21 mouse cellular contexts compared by ENCODE assay signal in genomic region chr3:29963953-29964352, GRCm38 (mm10).
DNase-seq lines count a peak whose midpoint lies in the region; ATAC-seq and TF ChIP-seq lines count a peak whose summit lies in the region.
"Had no signal": no experiment of that assay in that cellular context is flagged by ENCODE, and none has a peak within 500 bp of the region (broad histone marks: within the 10 kb centered on the region; RNA-seq: fewer than 3 reads in every experiment).

No protein-coding gene starts in this region.

- no peaks in the 10 kb centered on the region for H3K79me2 ChIP-seq in heart, adult 2 months (replicated peaks; ENCODE audit: control insufficient read depth, insufficient read depth, low read length)

- peak; percentile 90 for DNase-seq in heart, adult 11 months
- no peak for DNase-seq in heart, adult 18-20 months
- DNase-seq in heart, adult 2 months: no peak
- DNase-seq in heart, postnatal 25 days (ENCODE audit: low spot score): no peak
- DNase-seq in lung, embryonic 14.5 days: peak; percentile 52
- DNase-seq in lung, postnatal 14 days: no peak
- DNase-seq: adrenal gland, adult 2 months; adrenal gland, adult 8-10 months; adrenal gland, postnatal 10 days; adrenal gland, postnatal 14 days; adrenal gland, postnatal 25 days; adrenal gland, postnatal 36 days; B cell, adult 2 months; cerebellum, adult 11 months; cerebellum, adult 11-12 months; cerebellum, adult 18-20 months had no signal

- WGBS in heart, adult 2 months: 67% methylated on average over 7 of the region's 7 CpGs
- 62% methylated on average over 7 of the region's 7 CpGs for WGBS in lung, embryonic 14.5 days

- no peak for TF ChIP-seq POLR2A in heart, adult 2 months (IDR thresholded peaks at IDR 0.05; ENCODE audit: insufficient read depth, low read depth, low read length)

- ATAC-seq in lung, embryonic 14.5 days (ENCODE audit: insufficient read depth): no peak
- ATAC-seq: activated CD4-positive, CD25-positive, alpha-beta regulatory T cell, adult 4 months; CD4-positive, CD25-positive, alpha-beta regulatory T cell, adult 4 months; Patski had no signal

- H3K27ac ChIP-seq in heart, adult 2 months: peak overlapping the region; percentile 34
- no peak overlapping the region for H3K27ac ChIP-seq in lung, embryonic 14.5 days (ENCODE audit: low read depth)

- H3K27me3 ChIP-seq in heart, adult 2 months (ENCODE audit: control insufficient read depth, insufficient read depth, low read length): no peaks in the 10 kb centered on the region
- no peaks in the 10 kb centered on the region for H3K27me3 ChIP-seq in lung, embryonic 14.5 days (ENCODE audit: insufficient read depth, low read length)
- H3K27me3 ChIP-seq: CH12.LX, Patski had no signal

- intact Hi-C loops in heart, adult 2 months (cut with DNase I): no loop called here
- intact Hi-C loops in heart, postnatal 25 days (cut with DNase I): no loop called here

- no peak for TF ChIP-seq CTCF in heart, adult 2 months (IDR thresholded peaks at IDR 0.05)
- TF ChIP-seq CTCF in lung, embryonic 14.5 days (IDR thresholded peaks at IDR 0.05; ENCODE audit: low read depth): no peak

- no peak overlapping the region for H3K9ac ChIP-seq in heart, adult 2 months (ENCODE audit: low read depth, low read length)
- H3K9ac ChIP-seq in lung, embryonic 14.5 days: no peak overlapping the region

- no peak overlapping the region for H3K4me3 ChIP-seq in heart, adult 2 months
- H3K4me3 ChIP-seq in lung, embryonic 14.5 days (ENCODE audit: low read depth, low read length): no peak overlapping the region

- peaks cover 1% of the 10 kb centered on the region for H3K4me1 ChIP-seq in heart, adult 2 months (ENCODE audit: control insufficient read depth, insufficient read depth, low read length)
- H3K4me1 ChIP-seq in lung, embryonic 14.5 days (ENCODE audit: insufficient read depth): no peaks in the 10 kb centered on the region; the same call in 1 of the 2 replicates

- TF ChIP-seq EP300 in heart, adult 2 months (IDR thresholded peaks at IDR 0.05; ENCODE audit: insufficient read depth, low read depth, low read length): no peak

- no peaks in the 10 kb centered on the region for H3K9me3 ChIP-seq in lung, embryonic 14.5 days (ENCODE audit: low read depth, low read length)
- H3K9me3 ChIP-seq: G1E had no signal

- no peak overlapping the region for H3K4me2 ChIP-seq in lung, embryonic 14.5 days

- H3K36me3 ChIP-seq in heart, adult 2 months (ENCODE audit: control insufficient read depth, insufficient read depth, low read length): peaks cover 28% of the 10 kb centered on the region
- H3K36me3 ChIP-seq in lung, embryonic 14.5 days (ENCODE audit: insufficient read depth): peaks cover 37% of the 10 kb centered on the region
- H3K36me3 ChIP-seq: G1E had no signal

Comparison
In these comparisons a context has a peak if more than half of its experiments do, and no peak if none do; other contexts are left out.
1. DNase-seq: peak in heart, adult 11 months (single experiment) and lung, embryonic 14.5 days (single experiment); none in heart, adult 18-20 months (0 of 2), heart, adult 2 months (0 of 2), heart, postnatal 25 days (single experiment) and lung, postnatal 14 days (single experiment).